In the genomic region with DNA sequence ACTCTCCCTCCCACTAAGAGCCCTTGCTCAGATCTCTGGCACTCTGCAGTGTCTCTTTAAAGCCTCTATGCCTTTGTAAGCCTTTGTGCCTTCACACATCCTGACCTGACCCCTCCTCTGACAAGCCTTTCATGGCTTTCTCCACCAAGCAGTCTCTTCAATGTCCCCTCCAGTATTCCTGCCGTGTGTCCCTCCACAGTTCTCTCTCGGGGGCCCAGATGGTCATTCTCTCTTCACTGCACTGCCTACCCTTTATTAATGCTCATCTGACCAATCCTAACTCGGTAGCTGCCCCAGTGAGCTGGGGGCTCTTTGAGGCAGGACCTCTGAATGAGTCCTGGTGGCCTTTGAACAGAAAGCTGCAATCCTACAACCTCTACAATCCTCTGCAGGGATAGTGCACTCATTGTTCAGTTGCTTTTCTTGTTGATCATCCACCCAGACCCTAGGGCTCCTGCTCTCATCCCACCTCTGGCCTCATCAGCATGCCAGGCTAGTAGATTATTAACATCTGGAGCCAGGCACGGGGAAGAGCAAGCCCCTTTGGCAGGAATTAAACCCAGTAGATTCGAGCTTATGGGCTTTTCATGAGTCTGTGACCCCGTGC, we compare ENCODE assay signal across 11 mouse cellular contexts.
A peak's percentile ranks its signal among the peaks of the same experiment; 100 is the strongest.
DNase-seq lines count a peak whose midpoint lies in the region; ATAC-seq and TF ChIP-seq lines count a peak whose summit lies in the region.
"Had no signal": no experiment of that assay in that cellular context is flagged by ENCODE, and none has a peak within 500 bp of the region (broad histone marks: within the 10 kb centered on the region; RNA-seq: fewer than 3 reads in every experiment).

No protein-coding gene starts in this region.

- no peak for TF ChIP-seq CTCF in forebrain, postnatal 0 days (IDR thresholded peaks at IDR 0.05; ENCODE audit: low read depth)
- no peak for TF ChIP-seq CTCF in liver, postnatal 0 days (IDR thresholded peaks at IDR 0.05; ENCODE audit: low read depth)
- no peak for TF ChIP-seq CTCF in gastrocnemius, adult 2 months (IDR thresholded peaks at IDR 0.05)

- no peaks in the 10 kb centered on the region for H3K9me3 ChIP-seq in forebrain, embryonic 11.5 days (ENCODE audit: control insufficient read depth, low read length)
- no peaks in the 10 kb centered on the region for H3K9me3 ChIP-seq in forebrain, postnatal 0 days (ENCODE audit: low read length)
- H3K9me3 ChIP-seq in liver, embryonic 16.5 days (replicated peaks; ENCODE audit: control insufficient read depth, low read length): no peaks in the 10 kb centered on the region
- no peaks in the 10 kb centered on the region for H3K9me3 ChIP-seq in liver, postnatal 0 days (ENCODE audit: low read length)
- H3K9me3 ChIP-seq in midbrain, embryonic 13.5 days: no peaks in the 10 kb centered on the region
- H3K9me3 ChIP-seq: embryonic facial prominence, embryonic 12.5 days; lung, embryonic 15.5 days had no signal

- intact Hi-C loops in gastrocnemius, adult 2 months (cut with DNase I): no loop called here

- H3K9ac ChIP-seq in forebrain, embryonic 11.5 days (ENCODE audit: low read length): no peak overlapping the region
- H3K9ac ChIP-seq in forebrain, postnatal 0 days: no peak overlapping the region
- H3K9ac ChIP-seq in liver, embryonic 16.5 days (ENCODE audit: low read depth, low read length): no peak overlapping the region
- H3K9ac ChIP-seq in liver, postnatal 0 days (replicated peaks): no peak overlapping the region
- no peak overlapping the region for H3K9ac ChIP-seq in midbrain, embryonic 13.5 days (replicated peaks)
- H3K9ac ChIP-seq: embryonic facial prominence, embryonic 12.5 days; lung, embryonic 15.5 days had no signal

- H3K36me3 ChIP-seq in forebrain, embryonic 11.5 days (ENCODE audit: control insufficient read depth, insufficient read depth, low read length): no peaks in the 10 kb centered on the region
- H3K36me3 ChIP-seq in forebrain, postnatal 0 days (ENCODE audit: insufficient read depth): no peaks in the 10 kb centered on the region
- no peaks in the 10 kb centered on the region for H3K36me3 ChIP-seq in liver, embryonic 16.5 days (ENCODE audit: control insufficient read depth, insufficient read depth)
- H3K36me3 ChIP-seq in liver, postnatal 0 days (replicated peaks; ENCODE audit: insufficient read depth, low read length): no peaks in the 10 kb centered on the region
- no peaks in the 10 kb centered on the region for H3K36me3 ChIP-seq in midbrain, embryonic 13.5 days
- H3K36me3 ChIP-seq: embryonic facial prominence, embryonic 12.5 days; lung, embryonic 15.5 days had no signal

- no peak for DNase-seq in forebrain, embryonic 11.5 days (ENCODE audit: low spot score)
- no peak for DNase-seq in forebrain, postnatal 0 days
- no peak for DNase-seq in liver, postnatal 0 days
- DNase-seq in kidney, adult 8-10 months: peak; percentile 77 to 91
- DNase-seq in adrenal gland, postnatal 14 days: no peak
- no peak for DNase-seq in gastrocnemius, adult 2 months
- DNase-seq: thymus, postnatal 4 days had no signal

- no peak overlapping the region for H3K4me3 ChIP-seq in forebrain, embryonic 11.5 days (ENCODE audit: low read depth, low read length)
- no peak overlapping the region for H3K4me3 ChIP-seq in forebrain, postnatal 0 days (ENCODE audit: low read depth, low read length)
- H3K4me3 ChIP-seq in liver, embryonic 16.5 days (ENCODE audit: low read depth, low read length): no peak overlapping the region
- H3K4me3 ChIP-seq in liver, postnatal 0 days (ENCODE audit: low read depth, low read length): no peak overlapping the region
- no peak overlapping the region for H3K4me3 ChIP-seq in midbrain, embryonic 13.5 days (replicated peaks)
- no peak overlapping the region for H3K4me3 ChIP-seq in gastrocnemius, adult 2 months
- H3K4me3 ChIP-seq: embryonic facial prominence, embryonic 12.5 days; lung, embryonic 15.5 days had no signal

- no peak overlapping the region; the same call in 1 of the 2 replicates for H3K27ac ChIP-seq in forebrain, embryonic 11.5 days (ENCODE audit: low read depth, low read length)
- no peak overlapping the region for H3K27ac ChIP-seq in forebrain, postnatal 0 days (ENCODE audit: low read depth, low read length)
- no peak overlapping the region for H3K27ac ChIP-seq in liver, embryonic 16.5 days (ENCODE audit: low read length)
- no peak overlapping the region for H3K27ac ChIP-seq in liver, postnatal 0 days (ENCODE audit: low read depth)
- H3K27ac ChIP-seq in midbrain, embryonic 13.5 days: peak overlapping the region; percentile 68
- no peak overlapping the region for H3K27ac ChIP-seq in gastrocnemius, adult 2 months
- H3K27ac ChIP-seq: embryonic facial prominence, embryonic 12.5 days; lung, embryonic 15.5 days had no signal

- WGBS in forebrain, embryonic 11.5 days: 3% methylated on average over 6 of the region's 6 CpGs
- 12% methylated on average over 6 of the region's 6 CpGs for WGBS in forebrain, postnatal 0 days
- 28% methylated on average over 6 of the region's 6 CpGs for WGBS in liver, embryonic 16.5 days (ENCODE audit: insufficient replicate concordance)
- WGBS in liver, postnatal 0 days (ENCODE audit: insufficient replicate concordance): 43% methylated on average over 6 of the region's 6 CpGs
- 4% methylated on average over 6 of the region's 6 CpGs for WGBS in midbrain, embryonic 13.5 days

- H3K4me2 ChIP-seq in forebrain, embryonic 11.5 days (ENCODE audit: low read depth, low read length, severe bottlenecking): no peak overlapping the region
- H3K4me2 ChIP-seq in forebrain, postnatal 0 days (ENCODE audit: low read depth): no peak overlapping the region
- H3K4me2 ChIP-seq in liver, embryonic 16.5 days (ENCODE audit: low read depth, low read length): no peak overlapping the region
- H3K4me2 ChIP-seq in liver, postnatal 0 days (ENCODE audit: low read depth, low read length): no peak overlapping the region
- no peak overlapping the region for H3K4me2 ChIP-seq in midbrain, embryonic 13.5 days (replicated peaks)
- H3K4me2 ChIP-seq: embryonic facial prominence, embryonic 12.5 days; lung, embryonic 15.5 days had no signal

- H3K4me1 ChIP-seq in forebrain, embryonic 11.5 days (replicated peaks; ENCODE audit: control insufficient read depth, insufficient read depth, low read length): peaks cover 19% of the 10 kb centered on the region
- H3K4me1 ChIP-seq in forebrain, postnatal 0 days (ENCODE audit: insufficient read depth): 0 out of 2 replicates have a peak, but pooled peaks cover 4% of the 10 kb centered on the region
- no peaks in the 10 kb centered on the region for H3K4me1 ChIP-seq in liver, embryonic 16.5 days (ENCODE audit: control insufficient read depth, low read depth, low read length)
- peaks cover 5% of the 10 kb centered on the region; the same call in 1 of the 2 replicates for H3K4me1 ChIP-seq in liver, postnatal 0 days (ENCODE audit: insufficient read depth)
- H3K4me1 ChIP-seq in midbrain, embryonic 13.5 days (replicated peaks): peaks cover 73% of the 10 kb centered on the region

- TF ChIP-seq EP300 in liver, postnatal 0 days (IDR thresholded peaks at IDR 0.05; ENCODE audit: low read depth): no peak

- no peaks in the 10 kb centered on the region for H3K27me3 ChIP-seq in forebrain, embryonic 11.5 days (ENCODE audit: control insufficient read depth, insufficient read depth, low read length)
- no peaks in the 10 kb centered on the region for H3K27me3 ChIP-seq in forebrain, postnatal 0 days (ENCODE audit: insufficient read depth, low read length)
- H3K27me3 ChIP-seq in liver, embryonic 16.5 days (ENCODE audit: control insufficient read depth, insufficient read depth, low read depth, low read length): peaks cover 8% of the 10 kb centered on the region; the same call in 1 of the 2 replicates
- 0 out of 2 replicates have a peak, but pooled peaks cover 11% of the 10 kb centered on the region for H3K27me3 ChIP-seq in liver, postnatal 0 days (ENCODE audit: insufficient read depth, low read length)
- no peaks in the 10 kb centered on the region for H3K27me3 ChIP-seq in midbrain, embryonic 13.5 days
- H3K27me3 ChIP-seq: embryonic facial prominence, embryonic 12.5 days; lung, embryonic 15.5 days had no signal

- ATAC-seq in forebrain, embryonic 11.5 days (replicated peaks; ENCODE audit: low FRiP score): 0 out of 2 replicates have a peak, but pooled peaks have one; percentile 18
- ATAC-seq in forebrain, postnatal 0 days: no peak
- ATAC-seq in liver, embryonic 16.5 days (ENCODE audit: low read depth): peak; percentile 9; the same call in 1 of the 2 replicates
- no peak for ATAC-seq in liver, postnatal 0 days
- ATAC-seq in midbrain, embryonic 13.5 days: 0 out of 2 replicates have a peak, but pooled peaks have one; percentile 6

Comparison
In these comparisons a context has a peak if more than half of its experiments do, and no peak if none do; other contexts are left out.
1. ATAC-seq: peak in forebrain, embryonic 11.5 days (single experiment), liver, embryonic 16.5 days (single experiment) and midbrain, embryonic 13.5 days (single experiment); none in forebrain, postnatal 0 days (single experiment) and liver, postnatal 0 days (single experiment).
2. DNase-seq: peak in kidney, adult 8-10 months (2 of 2); none in forebrain, embryonic 11.5 days (single experiment), forebrain, postnatal 0 days (single experiment), liver, postnatal 0 days (single experiment), adrenal gland, postnatal 14 days (single experiment) and gastrocnemius, adult 2 months (single experiment).